Mouse (Mus musculus) thymus, postnatal 36 days (tissue): ENCODE measurements around the gene Gm20721.

Source experiments
- DNase-seq, 2 experiments: peaks; one replicate each; pipeline ENCODE4 v3.0.0; 2022; ENCODE audit warnings: mixed read lengths in 2 of 2

Gm20721 gene

GRCm38 (mm10) chr2:174297086-174297571, 49.4 kb downstream of the Gm20721 start:
- peak in 1 of 2 experiments; percentile 17 for DNase-seq

GRCm38 (mm10) chr2:174295900-174296465, 50.5 kb downstream of the Gm20721 start:
- DNase-seq: no peak

- DNase-seq: peak; percentile 76 to 85
Measured at GRCm38 (mm10) chr2:174295175-174295899, 51.2 kb downstream of the Gm20721 start.

- DNase-seq: no peak
Measured at GRCm38 (mm10) chr2:174294457-174294856, 52.1 kb downstream of the Gm20721 start.

GRCm38 (mm10) chr2:174291662-174292030, 54.9 kb downstream of the Gm20721 start:
- no peak for DNase-seq

GRCm38 (mm10) chr2:174291029-174291661, 55.4 kb downstream of the Gm20721 start:
- DNase-seq: no peak

- no peak for DNase-seq
Measured at GRCm38 (mm10) chr2:174288673-174289430, 57.7 kb downstream of the Gm20721 start.

GRCm38 (mm10) chr2:174287921-174288320, 58.6 kb downstream of the Gm20721 start:
- no peak for DNase-seq

- DNase-seq: no peak
Measured at GRCm38 (mm10) chr2:174285921-174286470, 60.5 kb downstream of the Gm20721 start.

GRCm38 (mm10) chr2:174284807-174285457, 61.6 kb downstream of the Gm20721 start:
- DNase-seq: no peak

- peak; percentile 19 to 31 for DNase-seq
Measured at GRCm38 (mm10) chr2:174284011-174284410, 62.5 kb downstream of the Gm20721 start, which contains the start of gene Gnas. Gnas (plus strand) TSS chr2:174284320.

GRCm38 (mm10) chr2:174283341-174283740, 63.2 kb downstream of the Gm20721 start:
- DNase-seq: no peak
